Mouse (Mus musculus): ENCODE data around the gene Calm1. TPM values are rescaled to one million over a fixed set of nuclear protein-coding genes. Genes with fewer than 3 reads are reported as not detected.

Gene Calm1
- polyA plus RNA-seq, 1 experiment from 2014 or later, result 1,565 TPM

DNA sequence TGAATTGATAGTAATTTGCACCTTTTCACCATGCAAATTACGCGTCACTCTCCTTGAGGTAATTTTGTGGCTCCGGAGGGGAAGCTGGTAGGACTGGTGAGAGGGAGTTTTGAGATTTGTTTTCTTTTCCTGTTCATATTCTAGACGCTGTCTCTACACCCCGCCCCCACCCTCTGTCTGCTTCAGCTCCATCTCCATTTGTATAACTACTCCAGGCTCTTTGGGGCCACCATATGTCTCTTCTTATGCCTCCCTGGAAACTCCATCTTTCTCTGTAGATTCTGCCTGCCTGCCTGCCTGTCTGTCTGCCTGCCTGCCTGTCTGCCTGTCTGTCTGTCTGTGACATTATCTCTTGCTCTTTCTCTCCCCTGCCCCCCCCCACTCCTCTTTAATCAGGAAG is 26.8 kb downstream of the Calm1 start:
- Histone ChIP-seq H3K9me3 (ENCODE audit: control insufficient read depth, low read length) (no peaks in the 10 kb centered on the region), H3K4me2 (no peak overlapping the region), H3K36me3 (ENCODE audit: control insufficient read depth, insufficient read depth, low read length) (no peaks in the 10 kb centered on the region), H3K27me3 (ENCODE audit: control insufficient read depth, insufficient read depth, low read length) (no peaks in the 10 kb centered on the region), H3K27ac (ENCODE audit: low read depth, low read length) (no peak overlapping the region), H3K9ac (ENCODE audit: low read length) (0 out of 2 replicates have a peak overlapping the region, but pooled peaks have one; percentile 9), H3K4me3 (ENCODE audit: low read depth, low read length) (no peak overlapping the region), H3K4me1 (ENCODE audit: control insufficient read depth, insufficient read depth, low read length) (peaks cover 41% of the 10 kb centered on the region)
- WGBS, result 74% methylated on average over 5 of the region's 5 CpGs
- DNase-seq (ENCODE audit: low spot score, missing footprints) (no peak), ATAC-seq (ENCODE audit: low FRiP score) (no peak)

DNA sequence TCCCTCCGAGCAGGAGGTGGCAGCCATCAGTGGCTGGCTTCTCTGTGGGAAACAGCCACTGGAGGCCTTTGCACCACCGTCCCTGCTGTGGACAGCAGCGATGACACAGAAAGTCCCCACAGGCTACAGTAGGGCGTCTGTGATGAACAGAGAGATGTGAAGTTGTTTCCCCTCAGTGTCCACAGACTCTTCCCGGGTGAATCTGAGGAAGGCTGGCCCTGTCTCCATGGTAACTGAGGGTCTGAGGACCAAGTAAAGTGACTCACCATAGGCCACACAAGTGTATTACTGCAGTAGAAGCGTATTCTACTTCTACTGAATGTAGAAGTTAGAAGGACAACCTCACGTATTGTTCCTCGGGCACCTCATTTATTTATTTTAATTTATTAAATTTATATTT is 27.4 kb downstream of the Calm1 start:
- H3K4me2 ChIP-seq, result no peak overlapping the region
- 0 out of 2 replicates have a peak overlapping the region, but pooled peaks have one; percentile 9 for H3K9ac ChIP-seq (ENCODE audit: low read length)
- H3K4me3 ChIP-seq (ENCODE audit: low read depth, low read length), result no peak overlapping the region
- no peaks in the 10 kb centered on the region for H3K36me3 ChIP-seq (ENCODE audit: control insufficient read depth, insufficient read depth, low read length)
- peaks cover 38% of the 10 kb centered on the region for H3K4me1 ChIP-seq (ENCODE audit: control insufficient read depth, insufficient read depth, low read length)
- no peak for DNase-seq (ENCODE audit: low spot score, missing footprints)
- 56% methylated on average over 8 of the region's 8 CpGs for WGBS
- ATAC-seq (ENCODE audit: low FRiP score), result no peak
- H3K9me3 ChIP-seq (ENCODE audit: control insufficient read depth, low read length), result no peaks in the 10 kb centered on the region
- no peak overlapping the region for H3K27ac ChIP-seq (ENCODE audit: low read depth, low read length)
- H3K27me3 ChIP-seq (ENCODE audit: control insufficient read depth, insufficient read depth, low read length), result no peaks in the 10 kb centered on the region

DNA sequence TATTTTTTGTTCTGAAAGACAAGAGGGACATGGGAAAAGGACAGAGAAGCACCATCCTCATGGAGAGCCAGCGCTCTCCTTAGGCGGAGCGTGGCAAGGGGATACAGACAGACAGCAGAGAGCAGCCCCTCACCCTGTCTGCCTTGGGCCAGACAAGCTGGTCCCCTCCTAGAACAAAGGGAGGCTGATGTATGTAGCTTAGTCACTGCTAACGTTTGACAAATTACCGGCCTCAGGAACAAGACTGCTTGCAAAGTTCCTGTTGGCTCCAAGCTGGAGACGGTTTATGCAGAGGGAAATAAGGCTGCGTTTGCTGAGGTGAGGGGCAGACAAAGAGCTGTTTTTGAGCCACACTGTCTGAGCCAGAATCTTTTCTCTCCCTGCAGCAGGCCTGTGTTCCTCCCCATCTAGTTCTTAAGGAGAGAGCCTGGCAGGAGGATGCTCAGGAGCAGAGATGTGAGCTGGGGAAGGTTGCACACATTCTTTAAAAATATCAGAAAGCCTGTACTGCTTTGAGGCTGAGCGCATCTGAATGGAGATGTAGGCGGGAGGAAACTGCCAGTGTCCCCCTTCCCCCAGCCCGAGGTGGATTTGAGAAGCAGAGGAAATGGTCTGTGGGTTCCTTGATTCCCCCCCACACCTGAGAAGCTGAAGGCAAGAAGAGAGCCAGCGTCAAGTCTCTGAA is 28.9 kb downstream of the Calm1 start:
- peaks cover 28% of the 10 kb centered on the region for H3K4me1 ChIP-seq (ENCODE audit: control insufficient read depth, insufficient read depth, low read length)
- no peaks in the 10 kb centered on the region for H3K9me3 ChIP-seq (ENCODE audit: control insufficient read depth, low read length)
- DNase-seq (ENCODE audit: low spot score, missing footprints) (peak; percentile 92), ATAC-seq (ENCODE audit: low FRiP score) (peak; percentile 65)
- H3K4me3 ChIP-seq (ENCODE audit: low read depth, low read length), result no peak overlapping the region
- peak overlapping the region; percentile 37; the same call in 1 of the 2 replicates for H3K27ac ChIP-seq (ENCODE audit: low read depth, low read length)
- peak overlapping the region; percentile 58 for H3K9ac ChIP-seq (ENCODE audit: low read length)
- 35% methylated on average over 11 of the region's 11 CpGs for WGBS
- no peak overlapping the region for H3K4me2 ChIP-seq
- no peaks in the 10 kb centered on the region for H3K36me3 ChIP-seq (ENCODE audit: control insufficient read depth, insufficient read depth, low read length)
- no peaks in the 10 kb centered on the region for H3K27me3 ChIP-seq (ENCODE audit: control insufficient read depth, insufficient read depth, low read length)

DNA sequence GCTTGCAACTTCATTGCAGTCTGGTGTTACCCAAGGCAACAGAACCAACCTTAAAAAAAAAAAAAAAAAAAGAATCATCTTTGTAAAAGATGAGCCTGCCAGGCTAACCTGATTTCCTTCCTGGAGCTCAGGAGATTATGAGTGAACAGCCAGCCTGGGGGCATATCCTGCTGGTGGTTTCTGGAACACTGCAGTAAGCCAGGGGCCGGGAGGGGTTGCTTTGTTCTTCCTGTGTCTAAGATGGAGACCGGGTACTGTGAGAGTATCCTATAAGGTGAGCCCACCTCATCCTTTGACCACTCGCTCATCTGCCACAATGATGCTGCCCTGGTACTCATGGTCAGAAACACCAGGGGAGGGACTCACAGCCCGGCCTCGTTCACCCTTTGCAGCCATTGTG is 35.0 kb downstream of the Calm1 start:
- Histone ChIP-seq H3K36me3 (ENCODE audit: control insufficient read depth, insufficient read depth, low read length) (no peaks in the 10 kb centered on the region), H3K9ac (ENCODE audit: low read length) (no peak overlapping the region), H3K27me3 (ENCODE audit: control insufficient read depth, insufficient read depth, low read length) (no peaks in the 10 kb centered on the region), H3K4me2 (no peak overlapping the region), H3K27ac (ENCODE audit: low read depth, low read length) (no peak overlapping the region), H3K4me3 (ENCODE audit: low read depth, low read length) (no peak overlapping the region), H3K4me1 (ENCODE audit: control insufficient read depth, insufficient read depth, low read length) (no peaks in the 10 kb centered on the region; the same call in 1 of the 2 replicates), H3K9me3 (ENCODE audit: control insufficient read depth, low read length) (no peaks in the 10 kb centered on the region)
- 90% methylated on average over 5 of the region's 5 CpGs for WGBS
- peak; percentile 66 for DNase-seq (ENCODE audit: low spot score, missing footprints)
- ATAC-seq (ENCODE audit: low FRiP score), result no peak

DNA sequence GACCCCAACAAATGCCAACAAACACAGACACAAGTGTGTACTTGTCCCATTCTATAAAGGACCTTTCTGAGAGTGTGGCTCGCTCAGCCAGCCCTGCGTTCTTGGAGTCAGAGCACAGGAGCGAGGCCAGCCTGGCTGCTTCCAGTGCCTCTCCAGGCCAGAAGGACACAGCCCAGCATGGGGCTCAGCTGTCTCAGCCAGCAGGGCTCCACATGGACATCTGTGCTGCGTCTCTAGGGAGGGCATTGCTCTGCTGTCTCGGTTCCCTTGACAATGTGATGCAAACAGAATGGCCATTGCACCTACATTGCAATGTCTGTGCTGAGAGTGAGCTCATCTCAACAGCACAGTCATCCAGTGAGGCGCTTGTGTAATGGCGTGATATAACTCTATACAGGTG is 35.7 kb downstream of the Calm1 start:
- Histone ChIP-seq H3K4me1 (ENCODE audit: control insufficient read depth, insufficient read depth, low read length) (no peaks in the 10 kb centered on the region; the same call in 1 of the 2 replicates), H3K27ac (ENCODE audit: low read depth, low read length) (no peak overlapping the region), H3K4me2 (no peak overlapping the region), H3K9me3 (ENCODE audit: control insufficient read depth, low read length) (no peaks in the 10 kb centered on the region), H3K4me3 (ENCODE audit: low read depth, low read length) (no peak overlapping the region), H3K9ac (ENCODE audit: low read length) (no peak overlapping the region), H3K27me3 (ENCODE audit: control insufficient read depth, insufficient read depth, low read length) (no peaks in the 10 kb centered on the region), H3K36me3 (ENCODE audit: control insufficient read depth, insufficient read depth, low read length) (no peaks in the 10 kb centered on the region)
- WGBS, result 78% methylated on average over 7 of the region's 7 CpGs
- DNase-seq (ENCODE audit: low spot score, missing footprints) (no peak), ATAC-seq (ENCODE audit: low FRiP score) (no peak; the same call in 1 of the 2 replicates)

DNA sequence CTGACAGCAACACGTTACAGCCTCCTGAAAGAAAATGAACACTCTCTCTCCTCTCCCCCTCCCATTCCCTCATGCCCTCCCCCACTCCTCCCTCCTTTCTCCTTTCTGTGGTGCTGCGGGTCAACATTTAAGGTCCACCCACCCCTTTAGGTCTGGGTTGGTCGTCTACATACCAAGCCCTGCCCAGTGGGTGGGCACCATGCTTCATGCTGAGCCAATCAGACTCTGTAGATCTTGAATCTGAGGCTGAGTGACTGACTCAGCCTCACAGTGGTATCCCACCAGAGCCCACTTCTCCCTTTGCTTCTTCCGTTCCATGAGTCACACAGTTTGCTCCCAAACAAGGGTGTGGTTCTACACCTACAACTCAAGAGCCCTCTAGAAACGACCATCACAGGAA is 36.2 kb downstream of the Calm1 start:
- ATAC-seq (ENCODE audit: low FRiP score) (peak; percentile 8; the same call in 1 of the 2 replicates), DNase-seq (ENCODE audit: low spot score, missing footprints) (peak; percentile 77)
- no peak overlapping the region for H3K4me2 ChIP-seq
- no peak overlapping the region for H3K27ac ChIP-seq (ENCODE audit: low read depth, low read length)
- no peaks in the 10 kb centered on the region for H3K9me3 ChIP-seq (ENCODE audit: control insufficient read depth, low read length)
- no peak overlapping the region for H3K9ac ChIP-seq (ENCODE audit: low read length)
- no peaks in the 10 kb centered on the region for H3K27me3 ChIP-seq (ENCODE audit: control insufficient read depth, insufficient read depth, low read length)
- H3K36me3 ChIP-seq (ENCODE audit: control insufficient read depth, insufficient read depth, low read length), result no peaks in the 10 kb centered on the region
- 57% methylated on average over 5 of the region's 5 CpGs for WGBS
- H3K4me3 ChIP-seq (ENCODE audit: low read depth, low read length), result no peak overlapping the region
- H3K4me1 ChIP-seq (ENCODE audit: control insufficient read depth, insufficient read depth, low read length), result no peaks in the 10 kb centered on the region; the same call in 1 of the 2 replicates

DNA sequence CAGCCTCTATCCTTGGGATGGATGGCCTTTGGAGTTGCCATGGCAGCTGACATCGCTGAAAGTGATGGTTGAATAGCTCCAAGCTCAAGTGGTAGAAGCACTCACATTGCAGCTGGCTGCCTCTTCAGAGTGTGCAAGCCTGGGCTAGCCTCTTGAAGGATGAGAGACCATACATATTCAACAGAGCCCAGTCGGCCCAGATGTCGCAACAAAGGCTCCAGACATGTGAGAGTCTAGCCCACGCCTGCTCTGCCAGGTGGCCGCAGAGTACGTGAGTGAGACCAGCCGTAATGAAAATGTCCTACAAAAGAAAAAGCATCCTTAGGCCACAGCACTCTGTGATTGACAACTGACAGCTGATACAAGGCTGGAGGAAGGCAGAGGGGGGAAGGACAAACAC is 40.2 kb downstream of the Calm1 start:
- no peak overlapping the region for H3K4me2 ChIP-seq
- H3K27ac ChIP-seq (ENCODE audit: low read depth, low read length), result 0 out of 2 replicates have a peak overlapping the region, but pooled peaks have one; percentile 4
- no peak overlapping the region for H3K9ac ChIP-seq (ENCODE audit: low read length)
- H3K9me3 ChIP-seq (ENCODE audit: control insufficient read depth, low read length), result no peaks in the 10 kb centered on the region
- DNase-seq (ENCODE audit: low spot score, missing footprints), result no peak
- 72% methylated on average over 7 of the region's 7 CpGs for WGBS
- H3K4me1 ChIP-seq (ENCODE audit: control insufficient read depth, insufficient read depth, low read length), result peaks cover 7% of the 10 kb centered on the region
- no peaks in the 10 kb centered on the region for H3K36me3 ChIP-seq (ENCODE audit: control insufficient read depth, insufficient read depth, low read length)
- H3K4me3 ChIP-seq (ENCODE audit: low read depth, low read length), result no peak overlapping the region
- no peaks in the 10 kb centered on the region for H3K27me3 ChIP-seq (ENCODE audit: control insufficient read depth, insufficient read depth, low read length)
- ATAC-seq (ENCODE audit: low FRiP score), result no peak

DNA sequence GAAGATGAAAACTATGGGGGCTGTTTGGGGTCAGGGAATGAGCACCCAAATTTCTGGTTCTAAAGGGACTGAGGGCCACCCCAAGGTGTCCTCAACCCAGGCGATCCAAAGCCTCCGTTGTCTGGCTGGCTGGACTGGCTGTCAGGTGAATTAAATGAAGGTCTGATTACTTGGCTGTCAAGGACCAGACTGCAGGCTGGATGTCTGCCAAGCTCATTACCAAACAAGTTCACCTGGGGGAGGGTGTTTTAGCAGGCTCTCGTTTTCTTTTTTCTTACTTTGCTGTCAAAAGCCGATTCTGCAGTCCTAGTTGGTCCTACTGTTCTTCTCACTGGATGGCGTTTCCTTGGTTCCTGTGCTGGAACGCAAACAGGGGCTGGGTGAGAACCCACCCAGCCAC is 40.6 kb downstream of the Calm1 start:
- peak; percentile 76 for DNase-seq (ENCODE audit: low spot score, missing footprints)
- 90% methylated on average over 6 of the region's 6 CpGs for WGBS
- H3K27me3 ChIP-seq (ENCODE audit: control insufficient read depth, insufficient read depth, low read length), result no peaks in the 10 kb centered on the region

DNA sequence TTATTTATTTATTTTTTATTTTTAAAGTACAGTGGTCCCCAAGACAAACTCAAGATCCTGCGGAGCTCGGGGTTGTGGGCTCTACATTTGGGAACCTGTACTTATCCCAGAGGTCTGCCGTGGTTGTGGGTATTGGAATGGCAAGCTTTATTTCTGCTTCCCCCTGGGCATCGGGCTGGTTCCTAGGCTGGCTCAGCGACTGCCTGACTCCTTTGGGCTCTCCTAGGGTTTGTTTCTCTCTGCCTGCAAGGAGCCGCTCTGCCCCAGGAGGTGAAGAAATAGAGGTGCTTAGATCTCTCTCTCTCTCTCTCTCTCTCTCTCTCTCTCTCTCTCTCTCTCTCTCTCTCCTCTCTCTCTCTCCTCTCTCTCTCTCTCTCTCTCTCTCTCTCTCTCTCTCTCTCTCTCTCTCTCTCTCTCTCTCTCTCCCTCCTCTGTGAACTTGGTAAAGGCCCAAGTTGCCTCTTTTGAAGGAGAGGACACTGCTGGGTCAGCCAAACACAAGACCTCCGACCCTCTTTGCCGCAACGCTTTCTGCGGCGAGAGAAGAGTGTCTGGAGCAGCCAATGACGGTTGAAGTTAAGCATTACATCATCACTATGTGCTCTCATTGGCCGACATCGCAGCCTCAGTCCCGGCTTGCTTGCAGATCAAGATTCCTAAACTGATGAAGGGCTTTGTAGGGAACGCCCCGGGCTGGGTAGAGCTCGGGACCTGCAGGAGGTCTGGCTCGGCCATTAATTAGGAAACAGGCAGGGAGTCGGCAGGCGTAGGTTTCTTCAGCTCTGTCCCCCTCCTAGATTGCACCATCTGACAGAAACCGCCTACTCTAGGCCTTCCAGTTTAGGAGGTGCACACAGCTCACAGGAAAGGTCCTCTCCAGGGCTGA is 42.9 kb downstream of the Calm1 start:
- Histone ChIP-seq H3K27ac (ENCODE audit: low read depth, low read length) (peak overlapping the region; percentile 73), H3K4me3 (ENCODE audit: low read depth, low read length) (no peak overlapping the region)

More for the DNA sequence above, 40.6 kb downstream of the Calm1 start:
- Histone ChIP-seq H3K4me1 (ENCODE audit: control insufficient read depth, insufficient read depth, low read length) (peaks cover 11% of the 10 kb centered on the region), H3K27ac (ENCODE audit: low read depth, low read length) (0 out of 2 replicates have a peak overlapping the region, but pooled peaks have one; percentile 4), H3K4me3 (ENCODE audit: low read depth, low read length) (no peak overlapping the region), H3K36me3 (ENCODE audit: control insufficient read depth, insufficient read depth, low read length) (no peaks in the 10 kb centered on the region), H3K4me2 (no peak overlapping the region), H3K9me3 (ENCODE audit: control insufficient read depth, low read length) (no peaks in the 10 kb centered on the region), H3K9ac (ENCODE audit: low read length) (no peak overlapping the region)
- no peak for ATAC-seq (ENCODE audit: low FRiP score)

More for the DNA sequence above, 42.9 kb downstream of the Calm1 start:
- ATAC-seq (ENCODE audit: low FRiP score), result peak; percentile 93
- Histone ChIP-seq H3K9ac (ENCODE audit: low read length) (peak overlapping the region; percentile 49), H3K27me3 (ENCODE audit: control insufficient read depth, insufficient read depth, low read length) (no peaks in the 10 kb centered on the region), H3K36me3 (ENCODE audit: control insufficient read depth, insufficient read depth, low read length) (no peaks in the 10 kb centered on the region), H3K4me2 (peak overlapping the region; percentile 37), H3K9me3 (ENCODE audit: control insufficient read depth, low read length) (no peaks in the 10 kb centered on the region), H3K4me1 (ENCODE audit: control insufficient read depth, insufficient read depth, low read length) (peaks cover 14% of the 10 kb centered on the region)
- DNase-seq (ENCODE audit: low spot score, missing footprints), result peak; percentile 97
- WGBS, result 12% methylated on average over 22 of the region's 22 CpGs

All from midbrain, embryonic 11.5 days (tissue).